Mouse (Mus musculus) stomach, postnatal 0 days (tissue): ENCODE results near the gene Zpbp2.

Source experiments
- CTCF ChIP-seq: IDR thresholded peaks from 2 replicates; pipeline ENCODE4 v1.5.1; 2016; ENCODE audit warnings: antibody characterized with exemption, low read depth, mild to moderate bottlenecking, moderate library complexity
- EP300 ChIP-seq: optimal IDR thresholded peaks from 2 replicates; pipeline ENCODE3; 2016; ENCODE audit warnings: antibody characterized with exemption

GRCm38 (mm10) chr11:98595021-98595420, 44.1 kb downstream of the Zpbp2 start:
- TF ChIP-seq CTCF (no peak), EP300 (no peak)
